Mouse (Mus musculus): ENCODE measurements around the gene Sash1. TPM values are rescaled to one million over a fixed set of nuclear protein-coding genes. Genes with fewer than 3 reads are reported as not detected.
A peak's percentile ranks its signal among the peaks of the same experiment; 100 is the strongest.

The Sash1 gene
- total RNA-seq (2018; cell fraction: chromatin; rRNA removed): 1,000 to 10,000 TPM in 4 of 26 experiments, 100 to 1,000 TPM in 22; 448 to 1,370 (median 593) TPM
- total RNA-seq (2018; cell fraction: cytosol; rRNA removed): 100 to 1,000 TPM; 123 to 274 (median 157) TPM
- total RNA-seq (2018; cell fraction: nucleus; rRNA removed): 100 to 1,000 TPM; 308 to 672 (median 443) TPM
- 73.7 to 118 TPM (median 76.8 TPM) in 3 replicates for polyA plus RNA-seq (2018)

- Histone ChIP-seq H3K36me3 (ENCODE audit: inconsistent target) (peaks cover 4% of the 10 kb centered on the region; the same call in 1 of the 2 replicates), H3K4me3 (ENCODE audit: inconsistent target) (peak within 1 kb of the TSS; percentile 91), H3K27ac (peak within 1 kb of the TSS; percentile 96), H3K79me2 (ENCODE audit: inconsistent target) (peaks cover 56% of the 10 kb centered on the region)
- WGBS (ENCODE audit: missing documents): under 1% methylated on average over 64 of the region's 80 CpGs
Observed at GRCm38 (mm10) chr10:8885630-8886527, at the start of gene Sash1. TSS of gene Sash1 (minus strand) at chr10:8886070.

DNA sequence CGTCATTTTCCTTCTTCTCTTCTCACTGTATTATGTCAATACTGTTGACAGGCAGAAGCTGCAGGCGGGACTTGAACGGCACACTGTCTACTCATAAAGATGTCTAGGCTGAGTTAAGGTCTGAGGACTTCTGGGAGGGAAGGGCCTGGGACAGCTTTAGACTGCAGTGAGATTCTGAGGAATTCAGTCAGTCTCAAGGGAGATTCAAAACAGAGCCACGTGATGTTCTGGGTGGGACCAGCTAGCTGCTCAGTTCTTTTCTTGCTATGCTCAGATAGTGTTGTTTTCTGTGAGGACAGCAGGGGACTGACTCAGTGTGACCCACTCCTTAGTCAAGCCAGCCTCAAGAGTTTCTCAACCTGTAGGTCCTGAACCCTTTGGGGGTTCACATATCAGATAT is 49.7 kb upstream of the Sash1 start:
- 97% methylated on average over 4 of the region's 4 CpGs for WGBS (ENCODE audit: missing documents)
- no peak overlapping the region for H3K27ac ChIP-seq

DNA sequence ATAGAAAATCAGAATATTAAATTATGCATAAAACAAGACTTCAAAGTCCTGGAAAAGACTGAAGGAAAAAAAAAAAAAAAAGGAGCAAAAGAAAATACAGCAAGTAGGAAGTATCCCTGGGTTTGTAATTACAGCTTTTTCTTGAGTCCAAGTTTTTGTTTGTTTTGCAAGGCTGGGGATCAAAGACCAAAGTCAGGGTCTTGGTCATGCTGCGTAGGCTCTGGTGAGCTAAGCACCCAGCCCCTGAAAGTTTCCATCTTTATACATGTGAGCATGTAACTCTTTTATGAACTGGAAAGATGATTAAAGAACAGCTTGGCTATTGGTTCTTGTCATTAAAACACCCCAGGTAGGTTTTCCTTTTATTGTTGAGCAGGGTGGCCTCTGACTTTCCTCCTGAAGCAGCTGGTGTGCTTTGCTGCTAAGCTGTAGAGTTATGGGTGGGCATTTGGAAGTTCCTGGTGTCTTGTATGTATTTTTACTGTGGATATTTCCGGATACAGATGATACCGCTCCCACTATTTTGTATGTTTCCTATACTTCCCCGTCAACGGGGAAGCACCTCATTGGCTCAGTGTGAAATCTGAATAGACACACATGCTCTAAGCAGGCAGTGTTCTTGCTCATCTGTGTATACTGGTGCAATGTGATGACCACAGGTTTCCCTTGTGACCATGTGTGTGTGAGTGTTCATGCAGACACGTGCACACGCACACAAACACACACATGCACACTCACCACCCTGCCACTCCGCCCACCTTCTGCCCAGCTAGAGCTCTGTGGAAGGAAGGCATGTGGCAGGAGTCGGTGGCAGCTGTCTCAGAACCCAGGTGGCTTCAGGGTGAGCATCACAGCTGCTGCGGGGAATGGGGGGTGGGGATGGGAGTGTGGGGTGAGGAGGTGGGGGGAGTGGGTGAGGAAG is 47.8 kb upstream of the Sash1 start:
- no peaks in the 10 kb centered on the region for H3K36me3 ChIP-seq (ENCODE audit: inconsistent target)
- WGBS (ENCODE audit: missing documents): 86% methylated on average over 9 of the region's 10 CpGs
- no peak overlapping the region for H3K4me3 ChIP-seq (ENCODE audit: inconsistent target)
- H3K79me2 ChIP-seq (ENCODE audit: inconsistent target): no peaks in the 10 kb centered on the region
- no peak overlapping the region for H3K27ac ChIP-seq

More for the DNA sequence above, 49.7 kb upstream of the Sash1 start:
- no peaks in the 10 kb centered on the region for H3K79me2 ChIP-seq (ENCODE audit: inconsistent target)
- H3K36me3 ChIP-seq (ENCODE audit: inconsistent target): no peaks in the 10 kb centered on the region
- no peak overlapping the region for H3K4me3 ChIP-seq (ENCODE audit: inconsistent target)

DNA sequence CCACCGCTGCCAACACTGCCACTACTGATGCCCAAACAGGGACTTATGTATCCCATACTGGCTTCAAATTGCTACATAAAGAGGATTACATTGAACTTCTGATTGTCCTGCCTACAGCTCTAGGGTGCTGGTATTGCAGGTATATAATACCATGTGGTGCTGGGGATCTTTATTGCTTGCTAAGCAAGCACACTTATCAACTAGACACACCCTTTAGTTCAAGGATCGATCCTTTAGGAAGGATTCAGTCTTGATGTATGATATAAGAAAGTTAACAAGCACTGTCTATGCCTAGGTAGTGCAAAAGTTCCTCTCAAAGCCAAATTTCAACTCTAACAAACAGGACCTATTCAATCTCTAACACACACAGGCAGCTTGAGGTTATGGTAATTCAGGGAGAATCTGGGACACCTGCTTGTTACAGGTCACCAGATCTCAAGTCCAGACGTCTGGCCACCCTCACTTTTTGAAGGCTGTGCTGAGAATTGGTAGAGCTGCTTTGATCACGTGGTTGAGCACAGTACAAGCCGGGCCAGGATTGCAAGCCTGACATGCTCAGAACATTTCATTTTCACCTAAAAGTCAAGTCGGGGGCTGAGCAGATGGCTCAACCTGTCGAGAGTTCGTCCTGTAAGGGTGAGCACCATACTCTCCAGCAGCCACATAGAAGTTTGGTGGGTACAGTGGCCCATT is 45.8 kb upstream of the Sash1 start:
- no peak overlapping the region for H3K27ac ChIP-seq
- H3K4me3 ChIP-seq (ENCODE audit: inconsistent target): no peak overlapping the region
- no peaks in the 10 kb centered on the region for H3K36me3 ChIP-seq (ENCODE audit: inconsistent target)
- no peaks in the 10 kb centered on the region for H3K79me2 ChIP-seq (ENCODE audit: inconsistent target)
- 96% methylated on average over 8 of the region's 8 CpGs for WGBS (ENCODE audit: missing documents)

DNA sequence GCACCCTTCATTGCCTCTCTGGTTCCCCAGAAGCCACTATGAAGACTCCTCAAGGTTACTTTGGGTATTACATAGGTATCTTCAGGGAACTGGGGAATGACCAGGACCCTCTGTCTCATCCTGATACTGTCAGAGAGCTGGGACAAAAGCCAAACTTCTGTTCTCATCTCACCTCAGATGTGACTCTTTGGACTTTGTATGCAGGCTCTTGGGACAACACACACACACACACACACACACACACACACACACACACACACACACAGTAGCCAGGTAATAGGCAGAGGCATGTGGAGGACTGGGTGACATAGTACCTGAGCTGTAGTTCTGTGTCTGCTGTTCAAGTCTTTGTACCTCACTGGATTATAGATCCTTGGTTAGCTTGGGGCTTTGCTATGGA is 44.8 kb upstream of the Sash1 start:
- Histone ChIP-seq H3K79me2 (ENCODE audit: inconsistent target) (no peaks in the 10 kb centered on the region), H3K36me3 (ENCODE audit: inconsistent target) (no peaks in the 10 kb centered on the region), H3K27ac (no peak overlapping the region)

GRCm38 (mm10) chr10:8928775-8929647 is 43.1 kb upstream of the Sash1 start:
- H3K79me2 ChIP-seq (ENCODE audit: inconsistent target): no peaks in the 10 kb centered on the region
- H3K4me3 ChIP-seq (ENCODE audit: inconsistent target): no peak overlapping the region
- 97% methylated on average over 10 of the region's 10 CpGs for WGBS (ENCODE audit: missing documents)
- no peaks in the 10 kb centered on the region for H3K36me3 ChIP-seq (ENCODE audit: inconsistent target)
- no peak overlapping the region for H3K27ac ChIP-seq

More for the DNA sequence above, 44.8 kb upstream of the Sash1 start:
- H3K4me3 ChIP-seq (ENCODE audit: inconsistent target): no peak overlapping the region

DNA sequence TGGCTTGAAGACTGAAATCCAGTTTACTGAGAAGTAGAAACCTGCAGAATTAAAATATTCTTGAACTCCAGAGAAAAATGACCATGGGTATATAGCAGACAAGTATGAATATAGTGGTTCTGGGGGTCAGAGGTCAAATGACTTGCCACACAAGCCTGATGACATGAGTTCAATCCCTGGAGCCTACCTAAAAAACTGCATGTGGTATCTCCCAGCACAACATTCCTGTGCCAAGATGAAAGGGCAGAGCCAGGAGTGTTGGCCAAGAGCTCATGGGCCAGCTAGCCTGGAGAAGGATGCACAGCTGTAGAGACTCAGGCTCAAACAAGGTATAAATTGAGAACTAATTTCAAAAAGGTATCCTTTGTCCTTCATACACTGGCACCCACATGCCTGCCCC is 42.4 kb upstream of the Sash1 start:
- no peak overlapping the region for H3K27ac ChIP-seq
- H3K79me2 ChIP-seq (ENCODE audit: inconsistent target): no peaks in the 10 kb centered on the region
- H3K36me3 ChIP-seq (ENCODE audit: inconsistent target): no peaks in the 10 kb centered on the region
- H3K4me3 ChIP-seq (ENCODE audit: inconsistent target): no peak overlapping the region

DNA sequence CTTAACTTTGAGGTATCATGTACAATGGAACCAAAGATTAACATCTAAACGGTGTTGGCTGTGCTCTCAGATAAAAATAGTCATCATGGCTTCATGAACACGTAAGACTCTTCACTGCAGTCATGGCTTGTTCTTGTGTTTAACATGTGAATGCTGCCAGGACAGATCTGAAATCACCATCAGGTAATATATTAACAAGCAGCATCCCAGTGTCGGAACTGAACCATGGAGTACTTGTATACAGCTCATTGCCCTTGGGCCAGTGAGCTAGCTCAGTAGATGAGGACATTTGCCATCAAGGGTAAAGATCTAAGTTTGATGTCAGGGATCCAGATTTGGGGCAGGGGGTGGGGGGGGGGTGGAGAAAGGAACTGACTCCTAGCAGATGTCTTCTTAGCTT is 41.0 kb upstream of the Sash1 start:
- H3K4me3 ChIP-seq (ENCODE audit: inconsistent target): no peak overlapping the region
- WGBS (ENCODE audit: missing documents): 88% methylated on average over 3 of the region's 3 CpGs
- no peaks in the 10 kb centered on the region for H3K79me2 ChIP-seq (ENCODE audit: inconsistent target)
- H3K36me3 ChIP-seq (ENCODE audit: inconsistent target): no peaks in the 10 kb centered on the region
- H3K27ac ChIP-seq: peak overlapping the region; percentile 88

- H3K27ac ChIP-seq: peak overlapping the region; percentile 88
- 24% methylated on average over 3 of the region's 3 CpGs for WGBS (ENCODE audit: missing documents)
- no peaks in the 10 kb centered on the region for H3K36me3 ChIP-seq (ENCODE audit: inconsistent target)
- H3K79me2 ChIP-seq (ENCODE audit: inconsistent target): no peaks in the 10 kb centered on the region
- H3K4me3 ChIP-seq (ENCODE audit: inconsistent target): no peak overlapping the region
Observed at GRCm38 (mm10) chr10:8926295-8926694, 40.4 kb upstream of the Sash1 start.

DNA sequence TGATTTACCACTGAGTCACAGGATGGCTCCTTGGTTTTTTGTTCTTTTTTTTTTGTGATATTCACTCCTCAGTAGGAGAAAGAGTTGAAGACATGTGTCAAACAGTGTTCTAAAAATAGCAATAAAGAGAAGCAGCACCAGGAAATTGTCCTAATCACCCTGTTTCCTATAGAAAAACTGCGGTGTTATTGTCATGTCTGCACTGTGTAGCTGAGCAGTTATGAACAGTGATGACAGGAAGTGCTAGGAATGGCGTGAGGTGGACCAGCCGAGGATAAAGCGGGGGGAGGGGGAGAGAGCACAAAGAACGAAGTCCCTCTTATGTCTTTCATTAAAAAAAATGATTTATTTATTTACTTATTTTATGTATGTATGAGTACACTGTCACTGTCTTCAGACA is 39.4 kb upstream of the Sash1 start:
- H3K4me3 ChIP-seq (ENCODE audit: inconsistent target): no peak overlapping the region
- no peaks in the 10 kb centered on the region for H3K36me3 ChIP-seq (ENCODE audit: inconsistent target)
- peak overlapping the region; percentile 88 for H3K27ac ChIP-seq
- 0% methylated on average over 5 of the region's 5 CpGs for WGBS (ENCODE audit: missing documents)
- H3K79me2 ChIP-seq (ENCODE audit: inconsistent target): no peaks in the 10 kb centered on the region

GRCm38 (mm10) chr10:8921098-8921693 is 35.3 kb upstream of the Sash1 start:
- no peaks in the 10 kb centered on the region for H3K79me2 ChIP-seq (ENCODE audit: inconsistent target)
- no peaks in the 10 kb centered on the region for H3K36me3 ChIP-seq (ENCODE audit: inconsistent target)
- WGBS (ENCODE audit: missing documents): 95% methylated on average over 11 of the region's 11 CpGs
- no peak overlapping the region for H3K27ac ChIP-seq
- H3K4me3 ChIP-seq (ENCODE audit: inconsistent target): no peak overlapping the region

DNA sequence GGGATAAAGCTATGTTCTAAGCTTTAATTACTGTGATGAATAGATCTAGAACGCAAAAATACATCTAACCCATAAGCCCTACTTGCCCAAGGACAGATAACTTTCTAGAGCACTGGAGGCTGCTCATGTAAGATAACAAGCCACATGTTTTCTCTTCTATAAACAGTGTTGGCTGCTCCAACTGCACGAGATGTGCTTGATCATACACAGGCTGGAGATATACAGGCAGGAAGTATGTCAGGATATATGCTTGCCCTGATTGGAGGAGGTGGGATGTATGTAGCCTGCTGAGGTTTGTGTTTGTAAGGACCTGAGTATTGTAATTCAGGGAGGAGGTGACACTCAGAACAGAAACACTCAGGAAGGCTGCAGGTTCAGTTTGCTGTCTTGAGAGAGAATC is 31.9 kb upstream of the Sash1 start:
- Histone ChIP-seq H3K4me3 (ENCODE audit: inconsistent target) (no peak overlapping the region), H3K36me3 (ENCODE audit: inconsistent target) (no peaks in the 10 kb centered on the region), H3K79me2 (ENCODE audit: inconsistent target) (no peaks in the 10 kb centered on the region), H3K27ac (no peak overlapping the region)
- 55% methylated on average over 2 of the region's 2 CpGs for WGBS (ENCODE audit: missing documents)

DNA sequence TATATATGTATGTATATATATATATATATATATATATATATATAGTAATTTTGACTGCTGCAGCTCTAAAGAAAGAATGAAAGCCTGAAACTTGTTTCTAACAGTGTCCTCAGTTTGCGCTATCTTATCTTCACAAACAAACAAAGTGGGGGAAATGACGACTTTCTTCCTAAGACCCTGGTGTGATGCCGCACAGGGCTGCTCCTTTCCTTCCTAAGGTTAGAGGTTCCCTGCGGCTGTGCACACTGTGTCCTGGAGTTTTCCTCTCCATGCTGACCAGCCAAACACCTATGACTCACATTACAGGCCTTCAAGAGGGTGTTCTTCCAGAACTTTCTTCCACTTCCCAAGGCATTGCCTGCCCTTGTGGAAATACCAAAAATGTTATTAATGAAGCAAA is 31.5 kb upstream of the Sash1 start:
- Histone ChIP-seq H3K36me3 (ENCODE audit: inconsistent target) (no peaks in the 10 kb centered on the region), H3K79me2 (ENCODE audit: inconsistent target) (no peaks in the 10 kb centered on the region), H3K4me3 (ENCODE audit: inconsistent target) (no peak overlapping the region), H3K27ac (no peak overlapping the region)
- WGBS (ENCODE audit: missing documents): 88% methylated on average over 4 of the region's 4 CpGs
